Mouse (Mus musculus) cortical plate, adult 2 months (tissue): Measurements from ENCODE around the gene Cacna1c.

Experiments used
- CTCF ChIP-seq: fragments of 200-500 bp; IDR thresholded peaks from 2 replicates; pipeline ENCODE4 v1.5.1; 2011; ENCODE audit warnings: mild to moderate bottlenecking, control low read depth, low read length; ENCODE audit not compliant: insufficient read depth; ENCODE audit errors: extremely low read depth
- POLR2A ChIP-seq: fragments of 200-500 bp; IDR thresholded peaks from 2 replicates; pipeline ENCODE4 v1.6.1; 2011; ENCODE audit warnings: mild to moderate bottlenecking, low read length, control low read depth; ENCODE audit not compliant: insufficient read depth; ENCODE audit errors: extremely low read depth

DNA sequence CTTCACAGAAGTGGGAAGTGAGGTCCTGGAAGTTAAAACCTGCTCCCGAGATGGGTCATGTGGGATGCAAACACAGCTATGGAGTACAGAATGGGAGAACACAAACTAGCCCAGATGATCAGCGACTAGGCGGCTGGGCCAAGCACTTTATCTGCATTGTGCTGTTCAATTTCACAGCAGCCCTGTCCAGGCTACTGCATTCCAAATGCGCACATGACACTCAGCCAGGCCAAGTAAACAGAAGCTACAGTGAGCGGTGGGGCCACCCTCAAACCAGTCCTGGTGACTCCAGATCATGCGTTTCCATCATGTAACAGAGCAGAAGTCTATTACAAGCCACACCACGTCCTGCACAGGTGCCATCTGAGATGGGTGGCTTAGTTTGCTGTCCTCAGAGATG lies 376.6 kb downstream of the Cacna1c start:
- TF ChIP-seq CTCF, result no peak
- TF ChIP-seq POLR2A, result no peak
